Mouse (Mus musculus): Measurements from ENCODE around the gene Zfp524. TPM values are rescaled to one million over a fixed set of nuclear protein-coding genes. Genes with fewer than 3 reads are reported as not detected.

The Zfp524 gene
- polyA plus RNA-seq, 1 experiment from 2014 or later: 9.1 TPM

Other genes with a start within 250 kb of the Zfp524 start
- gene Fam71e2, start 243.1 kb upstream of the Zfp524 start, polyA plus RNA-seq (2015; fragmentation: Nextera tagmentation; extraction: Ambion mirVana): not detected in 2 replicates
- gene Il11, start 231.6 kb upstream of the Zfp524 start, polyA plus RNA-seq (2015; fragmentation: Nextera tagmentation; extraction: Ambion mirVana): 0.46 and 0.91 TPM in 2 replicates
- gene Tmem190, start 231.5 kb upstream of the Zfp524 start, polyA plus RNA-seq (2015; fragmentation: Nextera tagmentation; extraction: Ambion mirVana): not detected in 2 replicates
- gene Tmem238, start 224.8 kb upstream of the Zfp524 start, polyA plus RNA-seq (2015; fragmentation: Nextera tagmentation; extraction: Ambion mirVana): 2.9 and 3.8 TPM in 2 replicates
- 194 and 230 TPM in 2 replicates for gene Rpl28, start 221.5 kb upstream of the Zfp524 start, polyA plus RNA-seq (2015; fragmentation: Nextera tagmentation; extraction: Ambion mirVana)
- 266 and 276 TPM in 2 replicates for gene Ube2s, start 201.8 kb upstream of the Zfp524 start, polyA plus RNA-seq (2015; fragmentation: Nextera tagmentation; extraction: Ambion mirVana)
- gene Shisa7, start 169.7 kb upstream of the Zfp524 start, polyA plus RNA-seq (2015; fragmentation: Nextera tagmentation; extraction: Ambion mirVana): 8.7 and 9.7 TPM in 2 replicates
- 4.5 and 4.8 TPM in 2 replicates for gene Isoc2b, start 144.2 kb upstream of the Zfp524 start, polyA plus RNA-seq (2015; fragmentation: Nextera tagmentation; extraction: Ambion mirVana)
- 0.51 and 0.91 TPM in 2 replicates for gene Isoc2a, start 137.3 kb upstream of the Zfp524 start, polyA plus RNA-seq (2015; fragmentation: Nextera tagmentation; extraction: Ambion mirVana)
- gene Gm36210, start 107.9 kb upstream of the Zfp524 start, polyA plus RNA-seq (2015; fragmentation: Nextera tagmentation; extraction: Ambion mirVana): 0.35 and 0.47 TPM in 2 replicates
- 4.6 and 4.8 TPM in 2 replicates for gene Zfp628, start 99.2 kb upstream of the Zfp524 start, polyA plus RNA-seq (2015; fragmentation: Nextera tagmentation; extraction: Ambion mirVana)
- 21.5 and 23.2 TPM in 2 replicates for gene Nat14, start 92.4 kb upstream of the Zfp524 start, polyA plus RNA-seq (2015; fragmentation: Nextera tagmentation; extraction: Ambion mirVana)
- gene Ssc5d, start 88.6 kb upstream of the Zfp524 start, polyA plus RNA-seq (2015; fragmentation: Nextera tagmentation; extraction: Ambion mirVana): 2.4 and 2.7 TPM in 2 replicates
- not detected in 2 replicates for gene Sbk2, start 50.0 kb upstream of the Zfp524 start, polyA plus RNA-seq (2015; fragmentation: Nextera tagmentation; extraction: Ambion mirVana)
- 0.14 and 0.18 TPM in 2 replicates for gene Sbk3, start 43.2 kb upstream of the Zfp524 start, polyA plus RNA-seq (2015; fragmentation: Nextera tagmentation; extraction: Ambion mirVana)
- 59.8 and 63.2 TPM in 2 replicates for gene Zfp579, start 18.3 kb upstream of the Zfp524 start, polyA plus RNA-seq (2015; fragmentation: Nextera tagmentation; extraction: Ambion mirVana)
- gene Fiz1, start 282 bp downstream of the Zfp524 start, polyA plus RNA-seq (2015; fragmentation: Nextera tagmentation; extraction: Ambion mirVana): 43.0 and 43.7 TPM in 2 replicates
- 0.61 TPM in 1 of 2 replicates, not detected in the other for gene Gm44973, start 1.1 kb downstream of the Zfp524 start, polyA plus RNA-seq (2015; fragmentation: Nextera tagmentation; extraction: Ambion mirVana)
- gene Zfp865, start 6.0 kb downstream of the Zfp524 start, polyA plus RNA-seq (2015; fragmentation: Nextera tagmentation; extraction: Ambion mirVana): 6.2 and 6.3 TPM in 2 replicates
- gene Ccdc106, start 6.1 kb downstream of the Zfp524 start, polyA plus RNA-seq (2015; fragmentation: Nextera tagmentation; extraction: Ambion mirVana): 40.0 and 43.3 TPM in 2 replicates
- gene 4632433K11Rik, start 19.7 kb downstream of the Zfp524 start, polyA plus RNA-seq (2015; fragmentation: Nextera tagmentation; extraction: Ambion mirVana): not detected in 2 replicates
- gene Zfp784, start 24.0 kb downstream of the Zfp524 start, polyA plus RNA-seq (2015; fragmentation: Nextera tagmentation; extraction: Ambion mirVana): 8.3 and 9.1 TPM in 2 replicates
- 69.9 and 81.4 TPM in 2 replicates for gene Zfp580, start 37.1 kb downstream of the Zfp524 start, polyA plus RNA-seq (2015; fragmentation: Nextera tagmentation; extraction: Ambion mirVana)
- 105 and 112 TPM in 2 replicates for gene U2af2, start 47.7 kb downstream of the Zfp524 start, polyA plus RNA-seq (2015; fragmentation: Nextera tagmentation; extraction: Ambion mirVana)
- 76.4 and 89.3 TPM in 2 replicates for gene Epn1, start 65.8 kb downstream of the Zfp524 start, polyA plus RNA-seq (2015; fragmentation: Nextera tagmentation; extraction: Ambion mirVana)
- not detected in 2 replicates for gene Rfpl4, start 102.5 kb downstream of the Zfp524 start, polyA plus RNA-seq (2015; fragmentation: Nextera tagmentation; extraction: Ambion mirVana)
- 0.34 and 0.45 TPM in 2 replicates for gene Rasl2-9, start 111.5 kb downstream of the Zfp524 start, polyA plus RNA-seq (2015; fragmentation: Nextera tagmentation; extraction: Ambion mirVana)
- gene Vmn1r55, start 135.3 kb downstream of the Zfp524 start, polyA plus RNA-seq (2015; fragmentation: Nextera tagmentation; extraction: Ambion mirVana): not detected in 2 replicates
- not detected in 2 replicates for gene Vmn1r56, start 182.3 kb downstream of the Zfp524 start, polyA plus RNA-seq (2015; fragmentation: Nextera tagmentation; extraction: Ambion mirVana)
- gene Vmn1r57, start 204.1 kb downstream of the Zfp524 start, polyA plus RNA-seq (2015; fragmentation: Nextera tagmentation; extraction: Ambion mirVana): not detected in 2 replicates